Mouse (Mus musculus) megakaryocyte, embryonic 14.5 days (primary cell): ENCODE measurements around the gene Gm20479.

Source experiments
- FLI1 ChIP-seq: IDR thresholded peaks from 2 replicates; pipeline ENCODE4 v1.6.1; 2012; ENCODE audit warnings: low read length, inconsistent platforms, mixed read lengths
- GATA1 ChIP-seq: IDR thresholded peaks from 3 replicates; pipeline ENCODE4 v1.6.1; 2012; ENCODE audit warnings: mixed read lengths, low read length, inconsistent platforms, borderline replicate concordance

- TF ChIP-seq GATA1 (no peak), FLI1 (no peak)
Measured at GRCm38 (mm10) chr7:27384134-27384533, 26.9 kb upstream of the Gm20479 start.
